ENCODE assay signal across 9 mouse cellular contexts in the genomic region with DNA sequence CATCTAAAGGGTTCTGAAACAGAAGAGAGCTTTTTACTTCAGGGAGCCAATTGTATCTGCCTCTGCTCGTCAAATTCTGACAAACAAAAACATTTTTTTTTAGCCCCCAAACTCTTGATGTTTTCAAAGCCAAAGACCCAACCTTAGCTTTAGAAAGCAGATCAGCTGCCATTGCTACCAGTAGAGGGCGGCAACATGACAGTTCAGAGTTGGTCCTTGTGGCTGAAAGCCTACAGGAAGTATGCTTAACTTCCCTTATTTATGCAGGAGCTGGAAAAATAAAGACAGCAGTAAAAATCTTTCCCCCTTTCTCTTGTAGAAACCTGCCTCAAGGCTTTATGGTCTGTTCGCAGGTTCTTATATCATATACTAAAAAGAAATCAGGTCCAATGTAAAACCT.
A peak's percentile ranks its signal among the peaks of the same experiment; 100 is the strongest.
DNase-seq lines count a peak whose midpoint lies in the region; ATAC-seq and TF ChIP-seq lines count a peak whose summit lies in the region.
"Had no signal": no experiment of that assay in that cellular context is flagged by ENCODE, and none has a peak within 500 bp of the region (broad histone marks: within the 10 kb centered on the region; RNA-seq: fewer than 3 reads in every experiment).

No protein-coding gene starts in this region.

- H3K9me3 ChIP-seq in midbrain, embryonic 15.5 days, result no peaks in the 10 kb centered on the region
- no peaks in the 10 kb centered on the region for H3K9me3 ChIP-seq in midbrain, embryonic 11.5 days (ENCODE audit: control insufficient read depth, low read length)
- H3K9me3 ChIP-seq in embryonic facial prominence, embryonic 14.5 days (ENCODE audit: control insufficient read depth, low read length), result no peaks in the 10 kb centered on the region

- DNase-seq in midbrain, embryonic 11.5 days (ENCODE audit: low spot score, missing footprints), result no peak
- DNase-seq in embryonic facial prominence, embryonic 14.5 days (ENCODE audit: low spot score), result peak; percentile 90
- peak; percentile 34 for DNase-seq in heart, postnatal 25 days (ENCODE audit: low spot score)
- peak; percentile 51 to 85 for DNase-seq in layer of hippocampus, postnatal 25 days (ENCODE audit: extremely low spot score in 1 of 2, low spot score in 1 of 2)
- peak; percentile 26 to 28 for DNase-seq in thymus, postnatal 36 days

- 22% methylated on average over 3 of the region's 3 CpGs for WGBS in midbrain, embryonic 15.5 days
- WGBS in midbrain, embryonic 11.5 days, result 23% methylated on average over 3 of the region's 3 CpGs
- 2% methylated on average over 3 of the region's 3 CpGs for WGBS in bone marrow, adult 2 months
- 14% methylated on average over 3 of the region's 3 CpGs for WGBS in embryonic facial prominence, embryonic 14.5 days

- no peaks in the 10 kb centered on the region for H3K27me3 ChIP-seq in midbrain, embryonic 15.5 days (replicated peaks)
- H3K27me3 ChIP-seq in midbrain, embryonic 11.5 days (ENCODE audit: control insufficient read depth, insufficient read depth, low read length), result no peaks in the 10 kb centered on the region
- no peaks in the 10 kb centered on the region for H3K27me3 ChIP-seq in embryonic facial prominence, embryonic 14.5 days (replicated peaks; ENCODE audit: control insufficient read depth, insufficient read depth, low read length)

- TF ChIP-seq CTCF in bone marrow, adult 2 months (IDR thresholded peaks at IDR 0.05; ENCODE audit: control insufficient read depth, insufficient read depth, low read length), result peak; percentile 53

- H3K36me3 ChIP-seq in midbrain, embryonic 15.5 days (replicated peaks), result no peaks in the 10 kb centered on the region
- no peaks in the 10 kb centered on the region for H3K36me3 ChIP-seq in midbrain, embryonic 11.5 days (ENCODE audit: control insufficient read depth, insufficient read depth, low read length)
- H3K36me3 ChIP-seq in embryonic facial prominence, embryonic 14.5 days (ENCODE audit: control insufficient read depth, insufficient read depth, low read length), result no peaks in the 10 kb centered on the region

- no peaks in the 10 kb centered on the region for H3K4me1 ChIP-seq in midbrain, embryonic 15.5 days
- H3K4me1 ChIP-seq in midbrain, embryonic 11.5 days (ENCODE audit: control insufficient read depth, insufficient read depth, low read length), result no peaks in the 10 kb centered on the region
- no peaks in the 10 kb centered on the region for H3K4me1 ChIP-seq in bone marrow, adult 2 months (ENCODE audit: control insufficient read depth, insufficient read depth, low read length)
- H3K4me1 ChIP-seq in embryonic facial prominence, embryonic 14.5 days (ENCODE audit: control insufficient read depth, insufficient read depth, low read length), result 0 out of 2 replicates have a peak, but pooled peaks cover 3% of the 10 kb centered on the region

- H3K4me3 ChIP-seq in midbrain, embryonic 15.5 days, result no peak overlapping the region
- H3K4me3 ChIP-seq in midbrain, embryonic 11.5 days (ENCODE audit: low read depth, low read length), result no peak overlapping the region
- no peak overlapping the region for H3K4me3 ChIP-seq in bone marrow, adult 2 months (replicated peaks; ENCODE audit: control insufficient read depth, low read depth, low read length)
- H3K4me3 ChIP-seq in embryonic facial prominence, embryonic 14.5 days (ENCODE audit: low read depth, low read length), result no peak overlapping the region
- H3K4me3 ChIP-seq: erythroblast, embryonic 14.5 days had no signal

- H3K9ac ChIP-seq in midbrain, embryonic 15.5 days, result no peak overlapping the region
- H3K9ac ChIP-seq in midbrain, embryonic 11.5 days (ENCODE audit: low read length), result no peak overlapping the region
- H3K9ac ChIP-seq in embryonic facial prominence, embryonic 14.5 days (ENCODE audit: low read depth, low read length), result no peak overlapping the region

- no peak overlapping the region for H3K4me2 ChIP-seq in midbrain, embryonic 15.5 days
- no peak overlapping the region for H3K4me2 ChIP-seq in midbrain, embryonic 11.5 days
- no peak overlapping the region for H3K4me2 ChIP-seq in embryonic facial prominence, embryonic 14.5 days (ENCODE audit: low read depth, low read length)

- TF ChIP-seq POLR2A in bone marrow, adult 2 months (IDR thresholded peaks at IDR 0.05; ENCODE audit: borderline replicate concordance, control insufficient read depth, low read depth, low read length), result no peak

- ATAC-seq in midbrain, embryonic 15.5 days (replicated peaks), result 0 out of 2 replicates have a peak, but pooled peaks have one; percentile 54
- ATAC-seq in midbrain, embryonic 11.5 days (ENCODE audit: low FRiP score), result no peak
- ATAC-seq in embryonic facial prominence, embryonic 14.5 days (ENCODE audit: low read depth), result no peak
- peak; percentile 59; the same call in 1 of the 2 replicates for ATAC-seq in megakaryocyte-erythroid progenitor cell, adult 5-6 weeks (replicated peaks; ENCODE audit: low FRiP score, low TSS enrichment, poor library complexity, severe bottlenecking)

- intact Hi-C loops in heart, postnatal 25 days (cut with DNase I), result loop anchor here (2.0 to 5.0 kb wide), 2 partner anchors 378 to 509 kb away; no protein-coding TSS in a partner anchor

- H3K27ac ChIP-seq in midbrain, embryonic 15.5 days, result no peak overlapping the region
- H3K27ac ChIP-seq in midbrain, embryonic 11.5 days (ENCODE audit: low read depth, low read length), result no peak overlapping the region
- H3K27ac ChIP-seq in bone marrow, adult 2 months (ENCODE audit: control insufficient read depth, insufficient read depth, low read depth, low read length, poor library complexity), result no peak overlapping the region
- no peak overlapping the region for H3K27ac ChIP-seq in embryonic facial prominence, embryonic 14.5 days (replicated peaks; ENCODE audit: low read depth, low read length)

Comparison
In these comparisons a context has a peak if more than half of its experiments do, and no peak if none do; other contexts are left out.
1. ATAC-seq: peak in midbrain, embryonic 15.5 days (single experiment) and megakaryocyte-erythroid progenitor cell, adult 5-6 weeks (single experiment); none in midbrain, embryonic 11.5 days (single experiment) and embryonic facial prominence, embryonic 14.5 days (single experiment).